Mouse (Mus musculus) testis, adult 2 months (tissue): ENCODE measurements around the gene Abcf3. TPM values are rescaled to one million over a fixed set of nuclear protein-coding genes. Genes with fewer than 3 reads are reported as not detected.

Experiments
- H3K27ac ChIP-seq: fragments of 200-500 bp; 2 replicates; pipeline ENCODE4 v1.5.1; 2012; ENCODE audit warnings: low read depth, low read length; ENCODE audit not compliant: control insufficient read depth, insufficient read depth
- H3K27me3 ChIP-seq: fragments of 200-500 bp; 2 replicates; pipeline ENCODE4 v1.6.1; 2012; ENCODE audit warnings: mild to moderate bottlenecking, low read length, moderate library complexity; ENCODE audit not compliant: control insufficient read depth, insufficient read depth
- H3K36me3 ChIP-seq: fragments of 200-500 bp; 2 replicates; pipeline ENCODE4 v1.6.1; 2012; ENCODE audit warnings: mild to moderate bottlenecking, low read length; ENCODE audit not compliant: control insufficient read depth, insufficient read depth
- H3K4me1 ChIP-seq: fragments of 200-500 bp; 2 replicates; pipeline ENCODE4 v1.6.1; 2012; ENCODE audit warnings: low read length; ENCODE audit not compliant: control insufficient read depth, insufficient read depth
- H3K4me3 ChIP-seq: fragments of 200-500 bp; 2 replicates; pipeline ENCODE4 v1.5.1; 2012; ENCODE audit warnings: low read depth, mild to moderate bottlenecking, low read length, moderate library complexity, mixed read lengths; ENCODE audit not compliant: control insufficient read depth
- CTCF ChIP-seq: fragments of 200-500 bp; IDR thresholded peaks from 2 replicates; pipeline ENCODE4 v1.5.1; 2012; ENCODE audit warnings: low read depth, mild to moderate bottlenecking, inconsistent platforms, low read length, moderate library complexity; ENCODE audit not compliant: control insufficient read depth, insufficient read depth, insufficient replicate concordance
- POLR2A ChIP-seq: fragments of 200-500 bp; IDR thresholded peaks from 2 replicates; pipeline ENCODE4 v1.6.1; 2012; ENCODE audit warnings: low read depth, mild to moderate bottlenecking, inconsistent platforms, low read length, moderate library complexity; ENCODE audit not compliant: control insufficient read depth
- polyA plus RNA-seq: library from polyadenylated mRNA; depleted of rRNA; stranded (reverse); fragments of >200 nt; gene quantifications from 2 replicates; pipeline ENCODE4 v1.2.3, GENCODE M21; 2012

The Abcf3 gene
- polyA plus RNA-seq, 1 experiment: 83.0 TPM

GRCm38 (mm10) chr16:20590680-20591038 is 42.3 kb downstream of the Abcf3 start:
- no peak overlapping the region for H3K4me3 ChIP-seq
- no peaks in the 10 kb centered on the region for H3K27me3 ChIP-seq
- H3K27ac ChIP-seq: no peak overlapping the region
- TF ChIP-seq CTCF (no peak), POLR2A (no peak)
- peaks cover 10% of the 10 kb centered on the region for H3K4me1 ChIP-seq
- H3K36me3 ChIP-seq: no peaks in the 10 kb centered on the region

DNA sequence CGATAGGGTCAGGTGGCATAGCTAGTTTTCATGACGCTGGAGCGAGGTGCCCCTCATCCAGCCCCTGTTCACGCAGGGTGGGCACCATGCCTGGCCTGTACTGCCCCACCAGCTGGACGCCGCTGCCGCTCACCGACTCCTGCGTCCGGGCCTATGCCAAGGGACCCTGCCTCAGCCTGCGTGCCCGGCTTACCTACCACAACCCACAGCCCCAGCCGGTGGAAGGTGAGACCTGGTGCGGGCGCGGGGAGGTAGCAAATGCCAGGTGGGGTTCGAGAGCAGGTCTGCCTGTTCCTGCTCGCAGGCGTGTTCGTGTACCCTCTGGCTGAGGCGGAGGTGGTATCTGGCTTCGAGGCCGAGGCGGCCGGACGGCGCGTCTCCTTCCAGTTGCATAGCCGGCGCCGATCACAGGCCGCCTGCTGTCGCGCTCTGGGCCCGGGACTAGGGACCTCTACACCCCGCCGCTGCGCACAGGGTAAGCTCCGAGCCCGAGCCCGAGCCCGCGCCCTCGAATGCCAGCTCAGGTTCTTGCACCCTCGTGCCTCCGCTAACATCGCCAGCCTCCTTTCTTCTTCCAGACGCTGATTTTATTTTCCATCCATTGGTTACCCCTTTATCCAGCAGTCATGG is 42.8 kb downstream of the Abcf3 start:
- peak overlapping the region; percentile 6 for H3K4me3 ChIP-seq
- no peaks in the 10 kb centered on the region for H3K27me3 ChIP-seq
- H3K36me3 ChIP-seq: no peaks in the 10 kb centered on the region
- no peak for TF ChIP-seq POLR2A
- no peak for TF ChIP-seq CTCF
- no peak overlapping the region for H3K27ac ChIP-seq
- peaks cover 10% of the 10 kb centered on the region for H3K4me1 ChIP-seq

GRCm38 (mm10) chr16:20595060-20595673 is 46.8 kb downstream of the Abcf3 start:
- H3K4me3 ChIP-seq: no peak overlapping the region
- no peak overlapping the region for H3K27ac ChIP-seq
- TF ChIP-seq POLR2A (no peak), CTCF (no peak)
- no peaks in the 10 kb centered on the region for H3K27me3 ChIP-seq
- peaks cover 5% of the 10 kb centered on the region for H3K4me1 ChIP-seq
- no peaks in the 10 kb centered on the region for H3K36me3 ChIP-seq

DNA sequence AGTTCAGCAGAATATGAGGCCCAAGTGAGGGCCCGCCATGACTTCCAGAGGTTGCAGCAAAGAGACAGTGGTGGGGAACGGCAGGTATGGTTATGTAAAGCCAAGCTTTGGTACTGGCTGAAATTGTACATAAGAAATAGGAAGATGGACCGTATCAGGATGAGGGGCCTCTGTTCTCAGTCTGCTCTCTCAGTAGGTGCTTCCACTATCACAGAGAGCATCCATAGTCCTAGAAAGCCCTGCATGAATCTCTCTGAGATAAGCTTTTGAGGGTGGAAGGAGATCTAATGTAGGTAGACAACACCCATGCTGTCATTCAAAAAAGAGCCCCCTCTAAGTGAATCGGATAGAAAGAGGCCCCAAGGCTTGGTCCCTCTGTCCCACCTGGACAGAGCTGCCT is 47.4 kb downstream of the Abcf3 start:
- Histone ChIP-seq H3K36me3 (no peaks in the 10 kb centered on the region), H3K4me3 (no peak overlapping the region), H3K27me3 (no peaks in the 10 kb centered on the region), H3K27ac (no peak overlapping the region), H3K4me1 (peaks cover 5% of the 10 kb centered on the region)
- TF ChIP-seq POLR2A: no peak
- no peak for TF ChIP-seq CTCF

DNA sequence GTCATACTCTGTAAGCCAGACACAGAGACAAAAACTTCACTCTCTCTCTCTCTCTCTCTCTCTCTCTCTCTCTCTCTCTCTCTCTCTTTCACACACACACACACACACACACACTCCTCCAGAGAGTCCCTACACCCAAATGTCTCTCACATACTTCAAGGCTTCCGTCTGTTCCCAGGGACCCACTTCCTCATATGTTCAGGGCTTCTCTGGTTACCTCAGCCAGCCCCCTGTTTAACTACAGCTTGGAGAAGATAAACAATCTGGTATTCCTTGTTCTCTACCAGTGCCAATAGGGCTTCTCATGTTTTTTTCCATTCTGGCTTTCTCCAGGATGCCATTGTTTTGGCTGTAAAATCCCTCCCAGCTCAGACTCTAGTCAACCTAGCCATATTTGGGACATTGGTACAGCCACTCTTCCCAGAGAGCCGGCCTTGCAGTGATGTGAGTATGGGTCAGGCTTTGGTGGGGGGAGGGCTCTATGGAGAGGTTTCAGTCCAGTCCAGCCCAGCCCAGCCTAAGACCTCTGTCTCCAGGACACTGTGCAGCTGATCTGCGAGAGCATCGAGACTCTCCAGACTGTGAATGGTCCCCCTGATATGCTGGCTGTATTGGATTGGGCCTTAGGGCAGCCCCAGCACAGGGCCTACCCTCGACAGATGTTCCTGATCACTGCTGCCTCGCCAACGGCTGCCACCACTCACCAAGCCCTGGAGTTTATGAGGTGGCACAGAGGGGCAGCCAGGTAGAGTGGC is 48.5 kb downstream of the Abcf3 start:
- no peaks in the 10 kb centered on the region for H3K27me3 ChIP-seq
- no peaks in the 10 kb centered on the region for H3K36me3 ChIP-seq
- TF ChIP-seq CTCF (no peak), POLR2A (no peak)
- H3K27ac ChIP-seq: no peak overlapping the region
- H3K4me3 ChIP-seq: no peak overlapping the region
- peaks cover 3% of the 10 kb centered on the region; the same call in 1 of the 2 replicates for H3K4me1 ChIP-seq

GRCm38 (mm10) chr16:20600511-20600910 is 52.1 kb downstream of the Abcf3 start:
- H3K4me1 ChIP-seq: peaks cover 4% of the 10 kb centered on the region; the same call in 1 of the 2 replicates
- no peak overlapping the region for H3K4me3 ChIP-seq
- no peaks in the 10 kb centered on the region for H3K36me3 ChIP-seq
- no peak overlapping the region for H3K27ac ChIP-seq
- no peak for TF ChIP-seq POLR2A
- no peak for TF ChIP-seq CTCF
- H3K27me3 ChIP-seq: no peaks in the 10 kb centered on the region

DNA sequence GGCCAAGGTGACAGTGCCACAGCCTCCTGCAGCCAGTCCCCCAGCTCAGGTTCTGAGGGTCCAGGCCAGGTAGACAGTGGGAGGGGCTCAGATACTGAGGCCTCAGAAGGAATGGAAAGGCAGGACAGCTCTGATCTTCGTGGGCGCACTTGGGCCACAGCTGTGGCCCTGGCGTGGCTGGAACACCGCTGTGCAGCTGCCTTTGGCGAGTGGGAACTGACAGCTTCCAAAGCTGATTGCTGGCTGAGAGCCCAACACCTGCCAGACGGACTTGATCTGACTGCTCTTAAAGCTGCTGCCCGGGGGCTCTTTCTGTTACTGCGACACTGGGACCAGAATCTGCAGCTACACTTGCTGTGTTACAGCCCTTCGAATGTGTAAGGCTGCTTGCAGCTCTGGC is 56.3 kb downstream of the Abcf3 start:
- no peaks in the 10 kb centered on the region for H3K27me3 ChIP-seq
- no peak overlapping the region for H3K4me3 ChIP-seq
- peaks cover 4% of the 10 kb centered on the region; the same call in 1 of the 2 replicates for H3K4me1 ChIP-seq
- TF ChIP-seq CTCF (no peak), POLR2A (no peak)
- no peak overlapping the region for H3K27ac ChIP-seq
- peaks cover 3% of the 10 kb centered on the region; the same call in 1 of the 2 replicates for H3K36me3 ChIP-seq
